Mouse (Mus musculus) kidney, embryonic 16.5 days (tissue): ENCODE measurements around the gene Akr1b3. TPM values are rescaled to one million over a fixed set of nuclear protein-coding genes. Genes with fewer than 3 reads are reported as not detected.

Experiments
- ATAC-seq: fragments of 200-750 bp; cut with Nextera tagmentation; 2 replicates; pipeline ENCODE4 v1.8.0; 2017; ENCODE audit warnings: moderate TSS enrichment; ENCODE audit not compliant: low FRiP score, low TSS enrichment
- H3K27ac ChIP-seq: fragments of 300-500 bp; sonication (generic); 2 replicates; pipeline ENCODE4 v1.5.1; 2014; ENCODE audit warnings: low read length
- H3K27me3 ChIP-seq: fragments of 300-500 bp; sonication (generic); 2 replicates; pipeline ENCODE4 v1.6.1; 2014; ENCODE audit warnings: low read length, control low read depth, mixed read lengths; ENCODE audit not compliant: insufficient read depth
- H3K36me3 ChIP-seq: fragments of 300-500 bp; sonication (generic); 2 replicates; pipeline ENCODE4 v1.6.1; 2014; ENCODE audit warnings: low read length, control low read depth, mixed read lengths; ENCODE audit not compliant: insufficient read depth
- H3K4me1 ChIP-seq: fragments of 300-500 bp; sonication (generic); 2 replicates; pipeline ENCODE4 v1.6.1; 2014; ENCODE audit warnings: low read length, control low read depth, mixed read lengths; ENCODE audit not compliant: insufficient read depth
- H3K4me2 ChIP-seq: fragments of 300-500 bp; sonication (generic); replicated peaks from 2 replicates; pipeline ENCODE4 v1.6.1; 2014; ENCODE audit warnings: low read depth, low read length
- H3K4me3 ChIP-seq: fragments of 300-500 bp; sonication (generic); 2 replicates; pipeline ENCODE4 v1.5.1; 2014; ENCODE audit warnings: mild to moderate bottlenecking, low read length
- H3K9ac ChIP-seq: fragments of 300-500 bp; sonication (generic); replicated peaks from 2 replicates; pipeline ENCODE4 v1.6.1; 2014; ENCODE audit warnings: low read length
- H3K9me3 ChIP-seq: fragments of 300-500 bp; sonication (generic); 2 replicates; pipeline ENCODE4 v1.6.1; 2016; ENCODE audit warnings: low read length, control low read depth
- whole genome bisulfite sequencing: fragments of 180-500 bp; shearing (Covaris S2); extraction: QIAGEN DNeasy Blood & Tissue Kit; methylation state at CpG from one replicate; pipeline ENCODE4 v1.1.7; 2014; 5-methylcytosine and 5-hydroxymethylcytosine counted together
- polyA plus RNA-seq: library from polyadenylated mRNA; unstranded; fragments of >200 nt; fragmentation: Nextera tagmentation; extraction: Ambion mirVana; gene quantifications from 2 replicates; pipeline ENCODE4 v1.2.1, GENCODE M21; 2015

Gene Akr1b3
- polyA plus RNA-seq, 1 experiment from 2014 or later: 200 TPM

DNA sequence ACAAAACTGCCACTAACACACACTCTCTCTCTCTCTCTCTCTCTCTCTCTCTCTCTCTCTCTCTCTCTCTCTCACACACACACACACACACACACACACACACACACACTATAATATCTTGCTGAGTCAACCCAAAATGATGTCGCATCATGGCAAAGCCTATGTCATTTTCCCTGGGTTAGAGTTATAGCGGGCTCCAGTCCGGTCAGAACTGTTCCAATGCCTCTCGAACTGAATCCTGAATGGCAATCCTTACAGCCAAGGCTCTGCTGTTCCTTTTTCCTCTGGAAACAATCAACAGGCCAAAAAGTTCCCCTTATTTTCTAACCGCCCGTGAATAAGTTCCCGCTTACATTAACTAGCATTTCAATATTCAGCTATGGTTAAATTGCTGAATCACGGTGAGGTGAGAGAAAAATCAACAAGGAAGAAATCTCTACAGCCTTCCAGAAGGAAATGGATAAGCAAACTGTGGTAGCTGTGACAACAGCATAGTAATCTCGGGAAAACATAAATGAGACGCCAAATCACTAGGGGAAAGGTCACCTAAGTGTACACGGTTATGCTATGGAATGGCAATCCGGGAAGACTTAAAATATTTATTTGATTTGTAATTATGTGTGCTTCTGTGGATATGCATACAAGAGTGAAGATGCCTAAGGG is 32.9 kb upstream of the Akr1b3 start:
- H3K36me3 ChIP-seq: no peaks in the 10 kb centered on the region
- ATAC-seq: no peak
- no peak overlapping the region for H3K4me2 ChIP-seq
- H3K27me3 ChIP-seq: no peaks in the 10 kb centered on the region
- no peak overlapping the region for H3K27ac ChIP-seq
- no peaks in the 10 kb centered on the region for H3K9me3 ChIP-seq
- 85% methylated on average over 12 of the region's 12 CpGs for WGBS
- H3K4me3 ChIP-seq: no peak overlapping the region
- no peak overlapping the region for H3K9ac ChIP-seq
- peaks cover 4% of the 10 kb centered on the region for H3K4me1 ChIP-seq

DNA sequence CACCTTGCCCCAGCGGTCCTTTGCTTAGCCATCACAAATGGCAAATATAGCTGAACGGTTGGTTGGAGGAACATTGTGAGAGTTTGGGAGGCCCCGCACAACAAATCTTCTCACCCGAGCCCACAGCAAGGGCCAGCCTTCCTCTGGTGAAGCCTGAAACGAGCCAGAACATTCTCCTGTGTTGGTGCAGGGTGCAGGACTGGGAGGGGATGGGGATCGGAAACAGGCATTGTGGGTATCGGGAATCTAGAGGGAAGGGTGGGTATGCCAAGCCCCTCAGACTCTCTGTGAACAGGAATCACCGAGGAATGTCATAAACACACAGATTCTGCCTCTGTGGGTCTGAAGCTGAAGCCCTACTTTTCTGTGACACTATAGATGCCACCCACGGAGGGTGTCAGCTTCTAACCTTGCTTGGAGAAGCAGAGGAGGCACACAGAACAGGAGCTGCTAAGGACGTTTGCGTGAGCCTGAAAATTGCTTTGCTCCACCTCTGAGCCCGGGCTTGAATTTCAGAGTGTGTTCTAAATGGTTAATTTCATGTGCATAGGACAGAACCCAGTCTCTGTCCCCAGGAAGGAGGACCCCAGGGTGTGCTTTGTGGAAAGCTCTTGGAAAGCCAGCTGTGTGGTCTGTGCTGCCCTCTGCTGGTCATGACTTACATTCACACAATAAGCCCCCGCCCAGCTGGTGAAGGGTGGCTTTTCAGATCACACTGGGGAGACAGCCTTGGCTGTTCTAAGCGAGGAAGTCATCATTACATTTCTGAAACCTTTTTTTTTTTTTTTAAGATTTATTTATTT is 29.0 kb upstream of the Akr1b3 start:
- H3K27me3 ChIP-seq: no peaks in the 10 kb centered on the region
- H3K4me3 ChIP-seq: no peak overlapping the region
- 0 out of 2 replicates have a peak overlapping the region, but pooled peaks have one; percentile 20 for H3K9ac ChIP-seq
- H3K4me1 ChIP-seq: no peaks in the 10 kb centered on the region
- H3K36me3 ChIP-seq: no peaks in the 10 kb centered on the region
- 49% methylated on average over 14 of the region's 14 CpGs for WGBS
- ATAC-seq: peak; percentile 85; the same call in 1 of the 2 replicates
- no peaks in the 10 kb centered on the region for H3K9me3 ChIP-seq
- H3K4me2 ChIP-seq: no peak overlapping the region
- no peak overlapping the region for H3K27ac ChIP-seq

DNA sequence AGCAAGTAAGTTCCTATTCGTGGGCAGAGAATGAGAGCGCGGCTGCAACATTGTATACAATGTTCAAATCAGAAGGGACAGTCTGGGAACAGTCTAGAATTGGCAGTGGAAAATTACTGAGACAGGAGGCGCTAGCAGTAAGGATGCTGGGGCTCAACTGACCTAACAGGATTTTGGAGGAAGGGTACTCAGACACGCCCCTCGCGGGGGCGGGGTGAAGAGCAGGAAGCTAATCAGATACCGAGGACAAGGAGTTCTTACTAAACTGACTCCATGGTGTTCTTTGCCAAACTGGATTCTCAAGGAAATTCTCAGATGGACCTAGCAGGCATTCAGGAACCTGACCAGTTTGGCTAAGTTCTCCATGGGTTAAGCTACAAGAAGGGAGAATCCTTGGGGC is 27.7 kb upstream of the Akr1b3 start:
- Histone ChIP-seq H3K36me3 (no peaks in the 10 kb centered on the region), H3K4me1 (no peaks in the 10 kb centered on the region), H3K27me3 (no peaks in the 10 kb centered on the region), H3K27ac (peak overlapping the region; percentile 5; the same call in 1 of the 2 replicates), H3K4me3 (no peak overlapping the region), H3K4me2 (peak overlapping the region; percentile 3), H3K9ac (no peak overlapping the region), H3K9me3 (no peaks in the 10 kb centered on the region)
- 25% methylated on average over 9 of the region's 9 CpGs for WGBS
- no peak; the same call in 1 of the 2 replicates for ATAC-seq

DNA sequence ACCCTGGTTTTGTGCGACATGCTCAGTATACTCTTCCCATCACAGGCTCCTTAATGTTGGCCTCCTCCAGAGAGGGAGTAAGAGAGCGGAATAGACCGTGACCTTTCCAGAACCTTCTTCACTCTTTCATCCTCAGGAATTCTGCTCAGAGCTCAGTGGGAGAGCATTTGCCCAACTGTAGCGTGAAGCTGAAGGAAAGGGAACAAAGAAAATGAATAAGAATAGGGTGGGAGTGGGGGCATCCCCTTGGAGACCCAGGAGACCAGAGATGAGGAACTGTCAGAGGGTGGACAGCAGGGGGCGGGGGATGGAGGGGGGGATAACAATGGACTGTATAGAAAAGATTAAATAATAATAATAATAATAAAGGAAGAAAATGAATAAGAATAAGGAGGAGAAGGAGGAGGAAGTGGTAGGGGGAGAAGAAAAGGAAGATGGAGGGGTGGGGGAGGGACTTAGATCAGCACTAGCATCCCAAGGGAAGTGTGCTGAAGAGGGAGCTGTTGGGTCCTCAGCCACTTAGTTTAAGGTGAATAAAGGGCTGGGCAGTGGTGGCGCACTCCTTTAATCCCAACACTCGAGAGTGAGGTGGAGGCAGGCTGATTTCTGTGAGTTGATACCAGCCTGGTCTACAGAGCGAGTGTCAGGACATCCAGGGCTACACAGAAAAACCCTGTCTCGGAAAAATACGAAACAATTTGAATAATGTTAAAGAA is 27.0 kb upstream of the Akr1b3 start:
- H3K4me1 ChIP-seq: no peaks in the 10 kb centered on the region
- H3K9me3 ChIP-seq: no peaks in the 10 kb centered on the region
- H3K4me3 ChIP-seq: no peak overlapping the region
- no peak overlapping the region for H3K27ac ChIP-seq
- no peaks in the 10 kb centered on the region for H3K36me3 ChIP-seq
- H3K4me2 ChIP-seq: peak overlapping the region; percentile 3; the same call in 1 of the 2 replicates
- H3K27me3 ChIP-seq: no peaks in the 10 kb centered on the region
- no peak overlapping the region for H3K9ac ChIP-seq
- WGBS: 65% methylated on average over 10 of the region's 10 CpGs
- ATAC-seq: no peak

DNA sequence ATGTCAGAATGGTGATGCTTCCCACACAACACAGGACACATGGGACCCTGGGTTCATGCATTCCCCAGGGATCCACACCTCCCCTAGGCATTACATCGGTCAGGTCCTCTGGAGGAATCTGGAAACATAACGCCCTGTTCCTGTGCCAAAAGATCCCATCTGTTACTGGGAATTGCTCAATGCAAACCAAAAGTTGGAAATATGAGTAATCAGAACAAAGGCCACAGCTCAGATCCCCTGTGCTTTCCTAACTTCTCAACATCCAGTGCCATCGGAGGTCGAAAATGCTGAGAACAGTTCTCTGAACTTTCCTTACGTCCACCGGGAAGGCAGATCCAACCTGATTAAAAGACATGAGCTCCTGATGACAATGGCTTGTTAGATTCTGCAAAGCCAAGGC is 26.1 kb upstream of the Akr1b3 start:
- no peak overlapping the region for H3K4me2 ChIP-seq

DNA sequence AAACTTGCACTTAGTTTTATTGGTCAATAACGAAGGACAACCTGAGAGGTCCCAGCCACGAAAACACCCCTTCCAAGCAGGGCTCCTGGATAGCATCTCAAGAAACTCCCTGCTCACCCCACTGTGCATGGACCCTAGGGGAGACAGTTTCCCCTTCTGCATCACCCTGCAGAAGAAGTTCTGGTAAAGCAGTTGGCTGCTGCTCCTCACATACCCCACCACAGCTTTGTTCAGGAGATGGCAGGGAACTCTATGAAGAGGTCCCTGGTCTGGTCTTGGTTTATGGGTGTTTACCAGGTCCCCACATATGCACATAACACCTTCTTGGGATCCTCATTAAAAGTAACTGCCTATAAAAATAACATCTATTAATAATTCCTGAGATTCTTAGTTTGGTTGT is 25.2 kb upstream of the Akr1b3 start:
- Histone ChIP-seq H3K4me3 (no peak overlapping the region), H3K4me1 (no peaks in the 10 kb centered on the region), H3K4me2 (no peak overlapping the region), H3K9me3 (no peaks in the 10 kb centered on the region), H3K27ac (no peak overlapping the region), H3K27me3 (no peaks in the 10 kb centered on the region), H3K9ac (no peak overlapping the region), H3K36me3 (no peaks in the 10 kb centered on the region)
- ATAC-seq: no peak
- whole genome bisulfite sequencing: 79% methylated on average over 2 of the region's 2 CpGs

More for the DNA sequence above, 26.1 kb upstream of the Akr1b3 start:
- no peaks in the 10 kb centered on the region for H3K9me3 ChIP-seq
- ATAC-seq: no peak
- H3K27ac ChIP-seq: no peak overlapping the region
- WGBS: 89% methylated on average over 6 of the region's 6 CpGs
- no peaks in the 10 kb centered on the region for H3K4me1 ChIP-seq
- no peaks in the 10 kb centered on the region for H3K27me3 ChIP-seq
- H3K4me3 ChIP-seq: no peak overlapping the region
- H3K36me3 ChIP-seq: no peaks in the 10 kb centered on the region
- H3K9ac ChIP-seq: no peak overlapping the region

DNA sequence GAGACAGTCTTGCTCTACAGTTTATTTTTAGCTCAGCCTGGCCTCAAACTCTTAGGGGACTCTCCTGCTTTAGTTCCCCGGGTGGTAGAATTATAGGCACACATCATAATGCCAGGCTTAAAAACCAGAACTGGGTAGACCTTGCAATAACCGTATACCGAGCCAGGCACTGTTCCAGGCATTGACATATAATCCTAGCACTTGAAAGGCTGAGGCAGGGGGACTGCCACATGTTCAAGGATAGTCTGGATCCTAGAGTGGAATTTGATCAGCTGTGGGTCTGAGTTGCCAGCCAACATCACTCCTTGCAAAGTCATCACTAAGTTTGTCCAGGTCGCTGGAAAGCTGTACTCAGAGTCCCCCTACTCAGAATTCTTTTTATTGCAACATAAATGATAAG is 24.7 kb upstream of the Akr1b3 start:
- WGBS: 82% methylated on average over 4 of the region's 4 CpGs
- no peak overlapping the region for H3K4me2 ChIP-seq
- H3K27me3 ChIP-seq: no peaks in the 10 kb centered on the region
- H3K4me3 ChIP-seq: no peak overlapping the region
- no peaks in the 10 kb centered on the region for H3K4me1 ChIP-seq
- no peak overlapping the region for H3K27ac ChIP-seq
- H3K9me3 ChIP-seq: no peaks in the 10 kb centered on the region
- ATAC-seq: no peak
- no peaks in the 10 kb centered on the region for H3K36me3 ChIP-seq
- no peak overlapping the region for H3K9ac ChIP-seq

DNA sequence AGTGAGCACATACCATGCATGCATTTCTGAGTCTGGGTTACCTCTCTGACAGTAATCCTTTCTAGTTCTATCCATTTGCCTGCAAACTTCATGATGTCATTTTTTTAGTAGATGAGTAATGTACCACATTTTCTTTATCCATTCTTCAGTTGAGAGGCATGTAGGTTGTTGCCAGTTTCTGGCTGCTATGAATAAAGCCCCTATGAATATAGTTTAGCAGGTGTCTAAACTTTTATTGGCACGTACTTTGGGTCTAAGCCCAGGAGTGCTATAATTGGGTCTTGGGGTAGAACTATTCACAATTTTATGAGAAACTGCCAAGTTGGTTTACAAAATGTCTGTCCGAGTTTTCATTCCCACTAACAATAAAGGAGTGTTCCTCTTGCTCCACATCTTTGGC is 20.5 kb upstream of the Akr1b3 start:
- Histone ChIP-seq H3K27me3 (no peaks in the 10 kb centered on the region), H3K4me2 (no peak overlapping the region), H3K9ac (no peak overlapping the region), H3K4me1 (no peaks in the 10 kb centered on the region), H3K27ac (no peak overlapping the region), H3K36me3 (no peaks in the 10 kb centered on the region), H3K9me3 (no peaks in the 10 kb centered on the region), H3K4me3 (no peak overlapping the region)
- ATAC-seq: no peak
- WGBS: 87% methylated on average over 2 of the region's 2 CpGs

DNA sequence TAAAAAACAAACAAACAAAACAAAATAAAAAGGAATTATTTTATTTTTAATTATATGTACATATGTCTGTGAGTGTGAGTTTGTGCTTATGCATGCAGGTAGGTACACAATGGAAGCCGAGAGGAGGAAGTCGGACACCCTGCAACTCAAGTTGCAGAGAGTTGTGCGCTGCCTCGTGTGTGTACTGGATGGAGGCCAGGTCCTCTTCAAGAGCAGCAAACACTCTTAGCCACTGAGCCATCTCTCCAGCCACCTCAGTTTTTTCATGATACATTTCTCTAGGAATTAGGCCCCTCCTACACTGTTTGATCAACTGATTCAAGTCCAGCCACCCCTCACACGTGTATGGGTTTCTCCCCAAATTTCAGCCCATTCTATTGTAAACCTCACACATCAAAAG is 17.4 kb upstream of the Akr1b3 start:
- Histone ChIP-seq H3K27ac (no peak overlapping the region), H3K4me2 (no peak overlapping the region), H3K4me1 (no peaks in the 10 kb centered on the region), H3K4me3 (no peak overlapping the region), H3K9me3 (no peaks in the 10 kb centered on the region), H3K9ac (no peak overlapping the region), H3K27me3 (no peaks in the 10 kb centered on the region), H3K36me3 (no peaks in the 10 kb centered on the region)
- WGBS: 86% methylated on average over 5 of the region's 5 CpGs
- ATAC-seq: no peak
